ENCODE assay signal across 8 mouse cellular contexts in the genomic region with DNA sequence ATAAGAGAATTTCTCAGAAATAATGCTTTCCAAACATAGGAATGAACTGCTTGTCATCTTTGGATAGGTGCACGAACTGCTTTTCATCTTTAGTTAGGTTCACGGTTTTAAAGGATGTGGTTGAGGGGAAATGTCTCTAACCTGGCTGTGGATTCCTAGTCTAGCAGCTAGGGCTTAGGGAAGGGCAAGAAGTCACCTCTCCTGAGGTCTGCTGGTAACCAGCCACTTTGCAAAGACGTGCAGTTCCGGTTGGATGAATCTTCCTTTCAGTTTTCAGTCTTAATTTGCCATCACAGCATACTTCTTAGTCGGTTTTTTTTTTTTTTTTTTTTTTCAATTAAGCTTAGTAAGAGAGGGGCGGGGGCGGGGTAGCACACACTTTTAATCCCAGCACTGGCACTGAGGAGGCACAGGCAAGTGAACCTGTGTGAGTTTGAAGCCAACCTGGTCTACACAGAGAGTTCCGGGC. TPM values are rescaled to one million over a fixed set of nuclear protein-coding genes. Genes with fewer than 3 reads are reported as not detected.
DNase-seq lines count a peak whose midpoint lies in the region; ATAC-seq and TF ChIP-seq lines count a peak whose summit lies in the region.

No protein-coding gene starts in this region.

- H3K4me1 ChIP-seq in lung, embryonic 14.5 days (ENCODE audit: insufficient read depth): no peaks in the 10 kb centered on the region
- H3K4me1 ChIP-seq in embryonic facial prominence, embryonic 10.5 days: peaks cover 4% of the 10 kb centered on the region; the same call in 1 of the 2 replicates
- peaks cover 4% of the 10 kb centered on the region; the same call in 1 of the 2 replicates for H3K4me1 ChIP-seq in intestine, embryonic 15.5 days (replicated peaks)

- peak overlapping the region; percentile 68 for H3K4me2 ChIP-seq in lung, embryonic 14.5 days
- H3K4me2 ChIP-seq in intestine, embryonic 15.5 days (replicated peaks): peak overlapping the region; percentile 68

- peak overlapping the region; percentile 65 for H3K4me3 ChIP-seq in lung, embryonic 14.5 days (ENCODE audit: low read depth, low read length)
- H3K4me3 ChIP-seq in embryonic facial prominence, embryonic 10.5 days: peak overlapping the region; percentile 88
- H3K4me3 ChIP-seq in intestine, embryonic 15.5 days (replicated peaks): peak overlapping the region; percentile 85

- no peaks in the 10 kb centered on the region for H3K9me3 ChIP-seq in lung, embryonic 14.5 days (ENCODE audit: low read depth, low read length)
- H3K9me3 ChIP-seq in embryonic facial prominence, embryonic 10.5 days: peaks cover 4% of the 10 kb centered on the region; the same call in 1 of the 2 replicates
- H3K9me3 ChIP-seq in intestine, embryonic 15.5 days: no peaks in the 10 kb centered on the region

- 45% methylated on average over 8 of the region's 8 CpGs for WGBS in lung, embryonic 14.5 days
- 57% methylated on average over 8 of the region's 8 CpGs for WGBS in embryonic facial prominence, embryonic 10.5 days
- WGBS in intestine, embryonic 15.5 days: 52% methylated on average over 8 of the region's 8 CpGs

- H3K27me3 ChIP-seq in lung, embryonic 14.5 days (ENCODE audit: insufficient read depth, low read length): no peaks in the 10 kb centered on the region
- no peaks in the 10 kb centered on the region for H3K27me3 ChIP-seq in embryonic facial prominence, embryonic 10.5 days (replicated peaks; ENCODE audit: low read depth, poor library complexity, severe bottlenecking)
- H3K27me3 ChIP-seq in intestine, embryonic 15.5 days (replicated peaks): no peaks in the 10 kb centered on the region

- no peak overlapping the region for H3K27ac ChIP-seq in lung, embryonic 14.5 days (ENCODE audit: low read depth)
- peak overlapping the region; percentile 94 for H3K27ac ChIP-seq in embryonic facial prominence, embryonic 10.5 days (replicated peaks)
- no peak overlapping the region for H3K27ac ChIP-seq in intestine, embryonic 15.5 days

- no peaks in the 10 kb centered on the region for H3K36me3 ChIP-seq in lung, embryonic 14.5 days (ENCODE audit: insufficient read depth)
- H3K36me3 ChIP-seq in embryonic facial prominence, embryonic 10.5 days (replicated peaks): no peaks in the 10 kb centered on the region
- no peaks in the 10 kb centered on the region for H3K36me3 ChIP-seq in intestine, embryonic 15.5 days

- peak; percentile 35; the same call in 1 of the 2 replicates for ATAC-seq in lung, embryonic 14.5 days (ENCODE audit: insufficient read depth)
- ATAC-seq in intestine, embryonic 15.5 days: peak; percentile 48

- no peak for DNase-seq in lung, embryonic 14.5 days
- no peak for DNase-seq in lung, postnatal 14 days
- DNase-seq in embryonic facial prominence, embryonic 10.5 days (ENCODE audit: low spot score): peak; percentile 9
- peak; percentile 64 for DNase-seq in naive thymus-derived CD4-positive, alpha-beta T cell, adult 2 months (ENCODE audit: low read depth)
- no peak for DNase-seq in layer of hippocampus, adult 18-20 months (ENCODE audit: low spot score in 2 of 2)
- no peak for DNase-seq in adrenal gland, adult 18-20 months (ENCODE audit: low spot score in 2 of 2)
- no peak for DNase-seq in thymus, postnatal 4 days

- no peak for TF ChIP-seq CTCF in lung, embryonic 14.5 days (IDR thresholded peaks at IDR 0.05; ENCODE audit: low read depth)

- H3K9ac ChIP-seq in lung, embryonic 14.5 days: peak overlapping the region; percentile 83
- peak overlapping the region; percentile 83 for H3K9ac ChIP-seq in intestine, embryonic 15.5 days

RNA-seq across cellular contexts. Expression of a gene that starts 0.4 kb away (rescaled TPM):
- polyA plus RNA-seq in lung, embryonic 14.5 days (2014; fragmentation: Nextera tagmentation; extraction: Ambion mirVana): 8.1 and 9.2 TPM in 2 replicates
- 9.2 TPM in 2 replicates for polyA plus RNA-seq in embryonic facial prominence, embryonic 10.5 days (2016; fragmentation: Nextera tagmentation; extraction: Ambion mirVana)
- 4.7 and 5.9 TPM in 2 replicates for polyA plus RNA-seq in intestine, embryonic 15.5 days (2015; fragmentation: Nextera tagmentation; extraction: Ambion mirVana)
- 10 to 100 TPM; 36.9 to 39.7 TPM for total RNA-seq in layer of hippocampus, adult 18-20 months (2021)
- total RNA-seq in adrenal gland, adult 18-20 months (2021): 10 to 100 TPM; 14.9 to 16.6 TPM

Comparison
In these comparisons a context has a peak if more than half of its experiments do, and no peak if none do; other contexts are left out.
1. DNase-seq: peak in embryonic facial prominence, embryonic 10.5 days (single experiment) and naive thymus-derived CD4-positive, alpha-beta T cell, adult 2 months (single experiment); none in lung, embryonic 14.5 days (single experiment), lung, postnatal 14 days (single experiment), layer of hippocampus, adult 18-20 months (0 of 2), adrenal gland, adult 18-20 months (0 of 2) and thymus, postnatal 4 days (single experiment).
2. Peak in every context shown above with its lines, with median percentiles within 50 percentile points of each other: H3K4me3 ChIP-seq.